Mouse (Mus musculus) forebrain, embryonic 14.5 days (tissue): ENCODE data around the gene Tuba1a. TPM values are rescaled to one million over a fixed set of nuclear protein-coding genes. Genes with fewer than 3 reads are reported as not detected.

Experiments
- ATAC-seq: fragments of 200-750 bp; cut with Nextera tagmentation; 2 replicates; pipeline ENCODE4 v1.8.0; 2017; ENCODE audit warnings: mild to moderate bottlenecking, moderate library complexity
- DNase-seq: peaks from one replicate; pipeline ENCODE4 v3.0.0-alpha.2; 2015; ENCODE audit warnings: low spot score
- H3K27ac ChIP-seq: fragments of 300-500 bp; sonication (generic); 2 replicates; pipeline ENCODE4 v1.5.1; 2014; ENCODE audit warnings: low read depth, mild to moderate bottlenecking, control low read depth, low read length, moderate library complexity
- H3K27me3 ChIP-seq: fragments of 300-500 bp; sonication (generic); replicated peaks from 2 replicates; pipeline ENCODE4 v1.6.1; 2014; ENCODE audit warnings: low read length, control low read depth, mixed read lengths; ENCODE audit not compliant: control insufficient read depth, insufficient read depth
- H3K36me3 ChIP-seq: fragments of 300-500 bp; sonication (generic); 2 replicates; pipeline ENCODE4 v1.6.1; 2014; ENCODE audit warnings: low read length, control low read depth; ENCODE audit not compliant: control insufficient read depth, insufficient read depth
- H3K4me1 ChIP-seq: fragments of 300-500 bp; sonication (generic); 2 replicates; pipeline ENCODE4 v1.6.1; 2014; ENCODE audit warnings: antibody characterized with exemption, low read length, control low read depth; ENCODE audit not compliant: control insufficient read depth, insufficient read depth
- H3K4me2 ChIP-seq: fragments of 300-500 bp; sonication (generic); 2 replicates; pipeline ENCODE4 v1.6.1; 2014; ENCODE audit warnings: mild to moderate bottlenecking, control low read depth, low read length
- H3K4me3 ChIP-seq: fragments of 300-500 bp; sonication (generic); 2 replicates; pipeline ENCODE4 v1.5.1; 2014; ENCODE audit warnings: low read depth, low read length, control low read depth
- H3K9ac ChIP-seq: fragments of 300-500 bp; sonication (generic); 2 replicates; pipeline ENCODE4 v1.6.1; 2014; ENCODE audit warnings: mild to moderate bottlenecking, low read length, control low read depth, moderate library complexity
- H3K9me3 ChIP-seq: fragments of 300-500 bp; sonication (generic); replicated peaks from 2 replicates; pipeline ENCODE4 v1.6.1; 2016; ENCODE audit warnings: low read length, control low read depth, mixed read lengths; ENCODE audit not compliant: control insufficient read depth
- WGBS: fragments of 180-500 bp; shearing (Covaris S2); extraction: QIAGEN DNeasy Blood & Tissue Kit; methylation state at CpG from one replicate; pipeline ENCODE4 v1.1.7; 2014; 5-methylcytosine and 5-hydroxymethylcytosine counted together
- polyA plus RNA-seq: library from polyadenylated mRNA; unstranded; fragments of >200 nt; fragmentation: Nextera tagmentation; extraction: Ambion mirVana; gene quantifications from 2 replicates; pipeline ENCODE4 v1.2.1, GENCODE M21; 2014

The Tuba1a gene
- polyA plus RNA-seq, 1 experiment from 2014 or later, result 18,289 TPM

- Histone ChIP-seq H3K4me3 (peak overlapping the region; percentile 44), H3K27ac (peak overlapping the region; percentile 96), H3K9me3 (no peaks in the 10 kb centered on the region), H3K9ac (peak overlapping the region; percentile 90), H3K27me3 (no peaks in the 10 kb centered on the region), H3K4me1 (peaks cover 61% of the 10 kb centered on the region), H3K4me2 (peak overlapping the region; percentile 59), H3K36me3 (no peaks in the 10 kb centered on the region)
- DNase-seq, result peak; percentile 79
- under 1% methylated on average over 7 of the region's 7 CpGs for WGBS
- ATAC-seq, result 0 out of 2 replicates have a peak, but pooled peaks have one; percentile 16
Measured at GRCm38 (mm10) chr15:98987077-98987630, 33.7 kb upstream of the Tuba1a start.

GRCm38 (mm10) chr15:98985982-98986715 is 32.6 kb upstream of the Tuba1a start:
- DNase-seq, result peak; percentile 58
- WGBS, result 16% methylated on average over 12 of the region's 12 CpGs
- peak overlapping the region; percentile 96 for H3K27ac ChIP-seq
- peak overlapping the region; percentile 44 for H3K4me3 ChIP-seq
- H3K9me3 ChIP-seq, result no peaks in the 10 kb centered on the region
- H3K9ac ChIP-seq, result peak overlapping the region; percentile 90
- peaks cover 51% of the 10 kb centered on the region for H3K4me1 ChIP-seq
- H3K27me3 ChIP-seq, result no peaks in the 10 kb centered on the region
- peak overlapping the region; percentile 59 for H3K4me2 ChIP-seq
- no peak for ATAC-seq
- no peaks in the 10 kb centered on the region for H3K36me3 ChIP-seq

GRCm38 (mm10) chr15:98985240-98985981 is 31.9 kb upstream of the Tuba1a start:
- Histone ChIP-seq H3K9ac (peak overlapping the region; percentile 90), H3K36me3 (no peaks in the 10 kb centered on the region), H3K27me3 (no peaks in the 10 kb centered on the region), H3K27ac (peak overlapping the region; percentile 96), H3K4me1 (peaks cover 43% of the 10 kb centered on the region), H3K9me3 (no peaks in the 10 kb centered on the region), H3K4me3 (peak overlapping the region; percentile 44), H3K4me2 (peak overlapping the region; percentile 59)
- ATAC-seq (peak; percentile 66), DNase-seq (peak; percentile 87)
- 2% methylated on average over 29 of the region's 29 CpGs for WGBS

GRCm38 (mm10) chr15:98984681-98985080 is 31.2 kb upstream of the Tuba1a start:
- 39% methylated on average over 6 of the region's 6 CpGs for WGBS
- ATAC-seq, result no peak
- DNase-seq, result peak; percentile 61

GRCm38 (mm10) chr15:98983431-98984081 is 30.1 kb upstream of the Tuba1a start:
- Histone ChIP-seq H3K9ac (peak overlapping the region; percentile 90), H3K27me3 (no peaks in the 10 kb centered on the region), H3K4me3 (peak overlapping the region; percentile 44), H3K27ac (peak overlapping the region; percentile 96), H3K4me1 (peaks cover 36% of the 10 kb centered on the region), H3K36me3 (no peaks in the 10 kb centered on the region), H3K9me3 (no peaks in the 10 kb centered on the region), H3K4me2 (peak overlapping the region; percentile 59)
- DNase-seq, result peak; percentile 90
- 18% methylated on average over 16 of the region's 16 CpGs for WGBS
- ATAC-seq, result peak; percentile 57

More at GRCm38 (mm10) chr15:98984681-98985080, 31.2 kb upstream of the Tuba1a start:
- H3K9ac ChIP-seq, result peak overlapping the region; percentile 90
- H3K36me3 ChIP-seq, result no peaks in the 10 kb centered on the region
- H3K27me3 ChIP-seq, result no peaks in the 10 kb centered on the region
- peak overlapping the region; percentile 59 for H3K4me2 ChIP-seq
- H3K27ac ChIP-seq, result peak overlapping the region; percentile 96
- H3K9me3 ChIP-seq, result no peaks in the 10 kb centered on the region
- H3K4me3 ChIP-seq, result peak overlapping the region; percentile 44
- peaks cover 36% of the 10 kb centered on the region for H3K4me1 ChIP-seq

GRCm38 (mm10) chr15:98982100-98982499 is 28.6 kb upstream of the Tuba1a start:
- H3K36me3 ChIP-seq, result no peaks in the 10 kb centered on the region
- H3K27ac ChIP-seq, result no peak overlapping the region
- ATAC-seq (no peak), DNase-seq (no peak)
- H3K9me3 ChIP-seq, result no peaks in the 10 kb centered on the region
- peaks cover 35% of the 10 kb centered on the region for H3K4me1 ChIP-seq
- no peaks in the 10 kb centered on the region for H3K27me3 ChIP-seq
- no peak overlapping the region for H3K4me3 ChIP-seq
- H3K9ac ChIP-seq, result no peak overlapping the region
- 86% methylated on average over 6 of the region's 6 CpGs for WGBS
- H3K4me2 ChIP-seq, result no peak overlapping the region

GRCm38 (mm10) chr15:98980012-98980614 is 26.6 kb upstream of the Tuba1a start:
- Histone ChIP-seq H3K9ac (no peak overlapping the region), H3K4me2 (no peak overlapping the region), H3K36me3 (no peaks in the 10 kb centered on the region), H3K9me3 (no peaks in the 10 kb centered on the region), H3K27ac (no peak overlapping the region), H3K4me1 (peaks cover 32% of the 10 kb centered on the region), H3K27me3 (no peaks in the 10 kb centered on the region), H3K4me3 (no peak overlapping the region)
- DNase-seq (no peak), ATAC-seq (no peak)
- 31% methylated on average over 7 of the region's 7 CpGs for WGBS

GRCm38 (mm10) chr15:98978409-98979172 is 25.1 kb upstream of the Tuba1a start:
- Histone ChIP-seq H3K9me3 (no peaks in the 10 kb centered on the region), H3K4me1 (peaks cover 28% of the 10 kb centered on the region), H3K27ac (peak overlapping the region; percentile 90), H3K27me3 (no peaks in the 10 kb centered on the region), H3K9ac (peak overlapping the region; percentile 46), H3K4me3 (0 out of 2 replicates have a peak overlapping the region, but pooled peaks have one; percentile 11), H3K4me2 (peak overlapping the region; percentile 43), H3K36me3 (no peaks in the 10 kb centered on the region)
- 49% methylated on average over 20 of the region's 20 CpGs for WGBS
- no peak for DNase-seq
- ATAC-seq, result no peak
